Mouse (Mus musculus): Measurements from ENCODE around the gene Cercam. TPM values are rescaled to one million over a fixed set of nuclear protein-coding genes. Genes with fewer than 3 reads are reported as not detected.

Cercam gene
- polyA plus RNA-seq, 1 experiment from 2014 or later, result 35.6 TPM

DNA sequence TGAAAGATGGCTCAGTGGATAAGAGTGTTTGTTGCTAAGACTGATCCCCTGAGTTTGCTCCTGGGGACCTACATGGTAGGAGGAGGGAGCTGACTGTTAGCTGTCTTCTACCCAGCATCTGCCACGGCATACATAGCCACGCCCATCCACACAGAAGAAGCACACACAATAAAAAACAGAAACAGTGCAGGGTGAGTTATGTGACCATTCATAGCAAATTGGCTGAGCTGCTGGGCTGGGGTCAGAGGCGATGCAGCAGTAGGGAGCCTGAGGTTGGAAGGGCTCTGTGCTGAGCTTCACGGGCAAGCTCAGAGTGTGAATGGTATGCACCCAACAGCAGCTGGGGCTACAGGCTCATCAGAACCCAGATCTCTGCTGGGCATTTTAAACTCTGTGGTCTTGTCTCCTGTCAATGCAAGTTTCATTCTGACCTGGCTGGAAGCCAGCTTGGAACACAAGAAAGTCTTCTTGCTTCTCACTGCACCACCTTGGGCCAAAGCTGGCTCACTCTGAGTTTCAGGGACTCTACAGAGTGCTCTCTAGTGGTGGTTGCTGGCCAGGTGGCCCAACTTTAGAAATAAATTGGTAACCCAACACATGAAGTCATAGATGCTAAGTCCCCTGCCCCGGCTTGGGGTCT is 19.0 kb upstream of the Cercam start:
- no peak overlapping the region for H3K4me3 ChIP-seq (ENCODE audit: low read depth, low read length)
- no peak overlapping the region for H3K4me2 ChIP-seq (ENCODE audit: low read depth, low read length)
- H3K27ac ChIP-seq (ENCODE audit: low read length), result no peak overlapping the region
- no peak for ATAC-seq (ENCODE audit: low read depth)
- peaks cover 16% of the 10 kb centered on the region for H3K27me3 ChIP-seq (ENCODE audit: control insufficient read depth, insufficient read depth, low read depth, low read length)
- H3K4me1 ChIP-seq (ENCODE audit: control insufficient read depth, low read depth, low read length), result no peaks in the 10 kb centered on the region
- WGBS (ENCODE audit: insufficient replicate concordance), result 42% methylated on average over 5 of the region's 5 CpGs
- H3K9ac ChIP-seq (ENCODE audit: low read depth, low read length), result no peak overlapping the region
- H3K9me3 ChIP-seq (replicated peaks; ENCODE audit: control insufficient read depth, low read length), result no peaks in the 10 kb centered on the region
- H3K36me3 ChIP-seq (ENCODE audit: control insufficient read depth, insufficient read depth), result no peaks in the 10 kb centered on the region

DNA sequence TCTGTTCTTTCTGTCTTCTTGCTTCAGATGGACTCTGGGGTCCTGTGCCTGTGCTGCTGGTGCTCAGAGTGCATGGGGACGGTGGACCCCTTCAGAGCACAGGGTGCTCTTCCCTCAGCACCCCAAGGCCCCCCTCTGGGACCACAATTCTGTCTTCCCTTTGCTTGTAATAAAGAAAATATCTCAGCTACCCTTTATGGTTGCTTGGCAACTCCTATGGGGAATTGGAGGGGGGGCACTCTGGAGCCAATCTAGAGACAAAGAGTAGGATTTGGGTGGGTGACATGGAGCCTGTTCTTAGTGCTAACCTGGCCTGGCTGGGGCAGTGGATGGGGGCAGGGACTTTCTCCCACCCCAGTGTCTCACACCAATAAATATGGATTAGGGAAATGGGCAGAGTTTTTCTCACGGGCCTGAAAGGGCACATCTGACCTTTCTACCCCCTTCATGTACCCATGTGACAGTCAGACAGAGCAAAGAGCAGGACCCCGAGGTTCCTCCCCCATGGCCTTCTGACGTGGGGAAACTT is 15.9 kb upstream of the Cercam start:
- H3K9ac ChIP-seq (ENCODE audit: low read depth, low read length), result no peak overlapping the region
- H3K27me3 ChIP-seq (ENCODE audit: control insufficient read depth, insufficient read depth, low read depth, low read length), result peaks cover 8% of the 10 kb centered on the region; the same call in 1 of the 2 replicates
- no peak for ATAC-seq (ENCODE audit: low read depth)
- no peak overlapping the region for H3K27ac ChIP-seq (ENCODE audit: low read length)
- no peaks in the 10 kb centered on the region for H3K36me3 ChIP-seq (ENCODE audit: control insufficient read depth, insufficient read depth)
- 45% methylated on average over 4 of the region's 4 CpGs for WGBS (ENCODE audit: insufficient replicate concordance)
- H3K9me3 ChIP-seq (replicated peaks; ENCODE audit: control insufficient read depth, low read length), result no peaks in the 10 kb centered on the region
- H3K4me3 ChIP-seq (ENCODE audit: low read depth, low read length), result no peak overlapping the region
- H3K4me1 ChIP-seq (ENCODE audit: control insufficient read depth, low read depth, low read length), result no peaks in the 10 kb centered on the region
- H3K4me2 ChIP-seq (ENCODE audit: low read depth, low read length), result no peak overlapping the region

DNA sequence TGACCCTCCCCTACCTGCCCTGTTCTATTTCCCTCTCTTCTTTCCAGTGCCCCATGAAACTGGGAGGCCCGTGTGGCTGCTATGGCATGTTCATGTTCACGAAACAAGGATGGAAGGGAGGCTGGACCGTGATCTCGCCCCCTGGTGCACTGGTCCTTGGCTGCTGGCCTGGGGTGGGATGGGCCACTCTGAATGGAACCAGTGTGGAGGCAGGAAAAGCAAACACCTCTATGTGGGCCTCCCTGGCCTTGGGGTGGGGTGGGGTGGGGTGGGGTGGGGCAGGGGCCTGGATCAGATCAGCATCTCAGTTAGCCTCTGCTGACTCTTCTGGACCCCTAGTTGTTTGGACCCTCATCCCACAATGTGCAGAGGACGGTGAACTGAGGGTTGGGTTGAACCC is 15.2 kb upstream of the Cercam start:
- WGBS (ENCODE audit: insufficient replicate concordance), result 74% methylated on average over 5 of the region's 5 CpGs
- no peaks in the 10 kb centered on the region for H3K4me1 ChIP-seq (ENCODE audit: control insufficient read depth, low read depth, low read length)
- H3K9ac ChIP-seq (ENCODE audit: low read depth, low read length), result no peak overlapping the region
- H3K4me2 ChIP-seq (ENCODE audit: low read depth, low read length), result no peak overlapping the region
- H3K36me3 ChIP-seq (ENCODE audit: control insufficient read depth, insufficient read depth), result no peaks in the 10 kb centered on the region
- H3K27ac ChIP-seq (ENCODE audit: low read length), result no peak overlapping the region
- no peak overlapping the region for H3K4me3 ChIP-seq (ENCODE audit: low read depth, low read length)
- no peak for ATAC-seq (ENCODE audit: low read depth)
- H3K9me3 ChIP-seq (replicated peaks; ENCODE audit: control insufficient read depth, low read length), result no peaks in the 10 kb centered on the region
- peaks cover 8% of the 10 kb centered on the region; the same call in 1 of the 2 replicates for H3K27me3 ChIP-seq (ENCODE audit: control insufficient read depth, insufficient read depth, low read depth, low read length)

DNA sequence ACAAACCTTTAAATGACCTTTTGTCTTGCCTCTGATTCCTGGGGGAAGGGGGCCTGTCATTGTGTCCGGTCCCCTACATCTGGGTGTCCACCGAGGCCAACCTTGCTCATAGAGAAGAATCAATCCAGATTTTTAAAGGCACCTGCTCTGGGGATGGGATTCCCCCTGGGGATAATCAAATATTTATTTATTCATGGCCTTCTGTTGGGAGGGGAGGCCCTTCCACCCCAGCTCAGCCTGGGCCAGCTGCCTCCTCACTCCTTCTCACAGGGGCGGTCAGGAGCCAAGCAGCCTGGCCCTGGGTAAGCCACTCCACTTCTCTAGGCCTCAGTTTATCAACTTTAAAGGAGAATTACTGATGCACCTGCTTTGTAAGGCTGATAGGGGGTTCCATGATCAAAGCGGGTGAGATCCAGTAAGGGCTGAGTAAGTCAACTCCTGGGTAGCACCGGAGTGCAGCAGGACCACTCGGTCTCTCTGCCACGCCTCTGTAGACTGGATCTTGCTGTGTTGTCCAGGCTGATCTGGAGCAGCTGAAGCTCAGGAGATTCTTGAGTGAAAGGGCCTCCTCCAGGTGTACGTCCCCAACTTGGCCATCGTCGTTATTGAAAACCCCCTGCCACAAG is 13.3 kb upstream of the Cercam start:
- Histone ChIP-seq H3K27ac (ENCODE audit: low read length) (no peak overlapping the region), H3K4me3 (ENCODE audit: low read depth, low read length) (no peak overlapping the region), H3K36me3 (ENCODE audit: control insufficient read depth, insufficient read depth) (no peaks in the 10 kb centered on the region), H3K4me2 (ENCODE audit: low read depth, low read length) (no peak overlapping the region), H3K9me3 (replicated peaks; ENCODE audit: control insufficient read depth, low read length) (no peaks in the 10 kb centered on the region), H3K4me1 (ENCODE audit: control insufficient read depth, low read depth, low read length) (no peaks in the 10 kb centered on the region), H3K27me3 (ENCODE audit: control insufficient read depth, insufficient read depth, low read depth, low read length) (peaks cover 8% of the 10 kb centered on the region; the same call in 1 of the 2 replicates), H3K9ac (ENCODE audit: low read depth, low read length) (no peak overlapping the region)
- WGBS (ENCODE audit: insufficient replicate concordance), result 67% methylated on average over 10 of the region's 10 CpGs
- no peak for ATAC-seq (ENCODE audit: low read depth)

DNA sequence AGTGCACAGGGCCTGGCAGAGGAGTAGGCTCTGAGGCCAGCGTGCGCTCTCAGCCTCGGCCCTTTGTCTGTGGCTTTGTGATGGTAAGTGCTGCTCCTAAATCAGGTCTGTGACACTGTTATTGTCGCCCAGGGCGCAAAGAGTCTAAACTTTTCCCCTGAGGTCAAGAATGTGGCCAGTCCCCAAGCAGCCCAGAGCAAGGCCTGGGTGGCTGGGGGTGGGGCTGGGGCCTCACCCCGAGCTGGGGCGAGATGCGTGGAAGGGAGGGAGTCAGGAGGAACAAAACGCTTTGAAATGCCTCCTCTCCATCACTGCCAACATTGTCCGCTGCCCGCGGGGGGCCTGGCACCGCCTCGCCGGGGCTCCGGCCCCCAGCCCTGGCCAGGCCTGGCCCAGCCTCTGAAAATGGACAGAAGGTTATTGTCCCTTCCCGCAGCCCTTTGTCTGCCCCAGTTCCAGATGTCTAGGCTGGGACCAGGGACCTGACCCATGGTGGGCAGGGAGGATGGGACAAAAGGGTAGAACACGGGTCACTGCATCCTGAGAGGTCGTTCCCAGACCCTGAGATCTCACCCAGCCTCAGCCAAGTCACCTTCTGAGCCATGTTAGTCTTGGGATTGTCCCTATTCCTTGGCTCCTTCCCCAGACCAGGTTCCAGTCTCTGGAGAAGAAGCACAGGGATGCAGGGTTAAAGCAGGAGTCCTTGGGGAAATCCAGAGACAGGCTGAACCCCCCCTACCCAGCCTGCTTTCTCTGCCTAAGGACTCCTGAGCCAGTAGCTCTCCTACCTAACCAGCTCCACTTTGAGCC is 12.3 kb upstream of the Cercam start:
- Histone ChIP-seq H3K4me2 (ENCODE audit: low read depth, low read length) (no peak overlapping the region), H3K27me3 (ENCODE audit: control insufficient read depth, insufficient read depth, low read depth, low read length) (peaks cover 8% of the 10 kb centered on the region; the same call in 1 of the 2 replicates), H3K36me3 (ENCODE audit: control insufficient read depth, insufficient read depth) (no peaks in the 10 kb centered on the region), H3K27ac (ENCODE audit: low read length) (no peak overlapping the region), H3K4me1 (ENCODE audit: control insufficient read depth, low read depth, low read length) (no peaks in the 10 kb centered on the region), H3K9me3 (replicated peaks; ENCODE audit: control insufficient read depth, low read length) (no peaks in the 10 kb centered on the region), H3K4me3 (ENCODE audit: low read depth, low read length) (no peak overlapping the region), H3K9ac (ENCODE audit: low read depth, low read length) (no peak overlapping the region)
- no peak for ATAC-seq (ENCODE audit: low read depth)
- WGBS (ENCODE audit: insufficient replicate concordance), result 30% methylated on average over 19 of the region's 19 CpGs

DNA sequence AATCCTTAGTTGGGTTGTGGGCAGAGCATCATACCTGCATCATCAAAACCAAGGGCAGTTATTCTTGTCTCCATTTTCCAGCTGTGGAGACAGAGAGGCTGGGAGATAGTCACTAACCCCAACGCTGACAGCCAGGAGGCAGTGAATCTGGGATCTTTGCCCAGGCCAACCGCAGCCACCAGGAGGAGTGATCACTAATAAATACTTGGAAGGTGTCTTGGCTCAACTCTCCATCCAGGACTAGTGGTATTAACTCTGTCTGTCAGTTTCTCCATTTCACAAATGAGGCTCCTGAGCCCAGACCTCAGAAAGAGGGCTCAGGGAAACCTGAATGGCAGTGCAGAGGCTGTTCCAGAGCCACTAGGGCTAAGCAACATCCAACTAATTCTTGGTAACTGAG is 11.6 kb upstream of the Cercam start:
- Histone ChIP-seq H3K9me3 (replicated peaks; ENCODE audit: control insufficient read depth, low read length) (no peaks in the 10 kb centered on the region), H3K27ac (ENCODE audit: low read length) (no peak overlapping the region), H3K4me3 (ENCODE audit: low read depth, low read length) (no peak overlapping the region), H3K9ac (ENCODE audit: low read depth, low read length) (no peak overlapping the region), H3K4me1 (ENCODE audit: control insufficient read depth, low read depth, low read length) (no peaks in the 10 kb centered on the region), H3K27me3 (ENCODE audit: control insufficient read depth, insufficient read depth, low read depth, low read length) (peaks cover 8% of the 10 kb centered on the region; the same call in 1 of the 2 replicates), H3K36me3 (ENCODE audit: control insufficient read depth, insufficient read depth) (no peaks in the 10 kb centered on the region), H3K4me2 (ENCODE audit: low read depth, low read length) (no peak overlapping the region)
- WGBS (ENCODE audit: insufficient replicate concordance), result 40% methylated on average over 2 of the region's 2 CpGs
- no peak for ATAC-seq (ENCODE audit: low read depth)

DNA sequence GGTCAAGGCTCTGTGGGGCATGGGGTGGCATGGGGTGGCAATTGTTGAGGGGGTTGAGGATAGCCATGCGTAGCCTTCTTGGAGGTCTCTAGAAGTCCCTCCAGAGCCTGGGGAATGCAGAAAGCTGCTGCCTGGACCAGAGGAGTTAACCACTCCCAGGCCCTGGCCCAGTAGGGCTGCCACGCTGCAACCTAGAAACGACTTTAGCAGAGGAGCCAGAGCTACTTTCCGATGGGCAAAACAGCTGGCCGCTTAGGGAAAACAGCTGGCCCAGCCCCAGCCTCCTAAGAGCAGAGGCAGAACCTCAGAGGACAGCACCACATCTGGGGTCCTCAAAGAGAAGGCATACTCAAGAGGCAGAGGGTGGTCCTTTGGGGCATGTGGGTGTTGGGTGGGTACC is 11.0 kb upstream of the Cercam start:
- Histone ChIP-seq H3K9ac (ENCODE audit: low read depth, low read length) (no peak overlapping the region), H3K4me3 (ENCODE audit: low read depth, low read length) (no peak overlapping the region), H3K9me3 (replicated peaks; ENCODE audit: control insufficient read depth, low read length) (no peaks in the 10 kb centered on the region), H3K27ac (ENCODE audit: low read length) (no peak overlapping the region), H3K36me3 (ENCODE audit: control insufficient read depth, insufficient read depth) (no peaks in the 10 kb centered on the region), H3K4me1 (ENCODE audit: control insufficient read depth, low read depth, low read length) (no peaks in the 10 kb centered on the region), H3K4me2 (ENCODE audit: low read depth, low read length) (no peak overlapping the region), H3K27me3 (ENCODE audit: control insufficient read depth, insufficient read depth, low read depth, low read length) (peaks cover 8% of the 10 kb centered on the region; the same call in 1 of the 2 replicates)
- ATAC-seq (ENCODE audit: low read depth), result no peak
- WGBS (ENCODE audit: insufficient replicate concordance), result 72% methylated on average over 5 of the region's 5 CpGs

DNA sequence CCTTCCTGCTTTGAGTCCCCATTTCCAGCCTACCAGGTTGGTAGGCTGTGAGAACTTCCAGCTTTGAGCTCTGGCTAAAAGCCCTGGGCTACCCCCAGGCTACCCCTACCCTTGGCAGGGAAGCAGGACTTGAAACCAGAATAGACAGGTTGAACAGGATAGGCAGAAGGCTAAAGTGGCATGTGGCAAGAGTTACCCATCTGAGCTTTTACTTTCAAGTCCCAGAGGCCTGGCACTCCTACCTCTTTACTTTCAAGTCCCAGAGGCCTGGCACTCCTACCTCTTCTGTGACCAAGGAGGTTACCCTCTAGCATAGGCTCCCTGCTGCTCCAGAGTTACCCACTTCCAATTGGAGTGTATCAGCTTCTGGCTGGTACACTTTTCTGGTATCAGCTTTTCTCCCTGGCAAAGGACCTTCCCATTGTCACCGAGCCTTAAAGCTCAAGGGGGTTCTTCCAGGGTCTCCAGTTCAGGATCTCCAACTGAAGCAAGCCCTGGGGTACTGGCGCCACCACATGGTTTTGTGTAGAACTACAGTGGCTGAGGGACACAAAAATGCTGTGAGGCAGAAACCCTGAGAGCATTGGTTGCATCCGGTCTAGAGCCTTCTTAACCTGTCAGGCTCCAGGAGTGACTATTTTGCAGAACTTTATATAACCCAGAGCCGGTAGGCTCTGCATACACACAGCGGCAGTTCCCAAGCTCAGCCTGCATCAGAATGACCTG is 10.1 kb upstream of the Cercam start:
- WGBS (ENCODE audit: insufficient replicate concordance), result 3% methylated on average over 5 of the region's 5 CpGs
- Histone ChIP-seq H3K36me3 (ENCODE audit: control insufficient read depth, insufficient read depth) (no peaks in the 10 kb centered on the region), H3K4me3 (ENCODE audit: low read depth, low read length) (no peak overlapping the region), H3K27me3 (ENCODE audit: control insufficient read depth, insufficient read depth, low read depth, low read length) (peaks cover 8% of the 10 kb centered on the region; the same call in 1 of the 2 replicates), H3K9ac (ENCODE audit: low read depth, low read length) (no peak overlapping the region), H3K27ac (ENCODE audit: low read length) (no peak overlapping the region), H3K4me2 (ENCODE audit: low read depth, low read length) (no peak overlapping the region), H3K4me1 (ENCODE audit: control insufficient read depth, low read depth, low read length) (no peaks in the 10 kb centered on the region), H3K9me3 (replicated peaks; ENCODE audit: control insufficient read depth, low read length) (no peaks in the 10 kb centered on the region)
- ATAC-seq (ENCODE audit: low read depth), result no peak
